Mouse (Mus musculus) intestine, embryonic 14.5 days (tissue): ENCODE results near the gene Rab40b. TPM values are rescaled to one million over a fixed set of nuclear protein-coding genes. Genes with fewer than 3 reads are reported as not detected.
"Not testable (repeated sequence)": the region's sequence is repeated elsewhere in the genome, so short reads cannot be mapped to it uniquely, and the experiment has no call there.

Experiments
- ATAC-seq: fragments of 200-750 bp; cut with Nextera tagmentation; replicated peaks from 2 replicates; pipeline ENCODE4 v1.8.0; 2017; ENCODE audit warnings: low read depth, moderate number of reproducible peaks, moderate TSS enrichment, moderate library complexity; ENCODE audit not compliant: low FRiP score, low TSS enrichment
- DNase-seq: peaks from one replicate; pipeline ENCODE4 v3.0.0-alpha.2; 2018; ENCODE audit warnings: low spot score
- H3K27ac ChIP-seq: fragments of 300-500 bp; sonication (generic); 2 replicates; pipeline ENCODE4 v1.5.1; 2014; ENCODE audit warnings: low read depth, mild to moderate bottlenecking, control low read depth
- H3K27me3 ChIP-seq: fragments of 300-500 bp; sonication (generic); replicated peaks from 2 replicates; pipeline ENCODE4 v1.6.1; 2014; ENCODE audit warnings: low read length, control low read depth; ENCODE audit not compliant: control insufficient read depth, insufficient read depth
- H3K36me3 ChIP-seq: fragments of 300-500 bp; sonication (generic); 2 replicates; pipeline ENCODE4 v1.6.1; 2014; ENCODE audit warnings: low read length, control low read depth; ENCODE audit not compliant: control insufficient read depth, insufficient read depth
- H3K4me1 ChIP-seq: fragments of 300-500 bp; sonication (generic); replicated peaks from 2 replicates; pipeline ENCODE4 v1.6.1; 2014; ENCODE audit warnings: low read length, control low read depth, mixed read lengths; ENCODE audit not compliant: control insufficient read depth, insufficient read depth
- H3K4me2 ChIP-seq: fragments of 300-500 bp; sonication (generic); 2 replicates; pipeline ENCODE4 v1.6.1; 2014; ENCODE audit warnings: low read length
- H3K4me3 ChIP-seq: fragments of 300-500 bp; sonication (generic); 2 replicates; pipeline ENCODE4 v1.5.1; 2014; ENCODE audit warnings: low read depth, low read length, control low read depth, mixed read lengths
- H3K9ac ChIP-seq: fragments of 300-500 bp; sonication (generic); 2 replicates; pipeline ENCODE4 v1.6.1; 2014; ENCODE audit warnings: mild to moderate bottlenecking, low read length
- H3K9me3 ChIP-seq: fragments of 300-500 bp; sonication (generic); 2 replicates; pipeline ENCODE4 v1.6.1; 2016; ENCODE audit warnings: low read length, control low read depth; ENCODE audit not compliant: control insufficient read depth
- WGBS: fragments of 180-500 bp; shearing (Covaris S2); extraction: QIAGEN DNeasy Blood & Tissue Kit; methylation state at CpG from one replicate; pipeline ENCODE4 v1.1.7; 2014; 5-methylcytosine and 5-hydroxymethylcytosine counted together
- polyA plus RNA-seq: library from polyadenylated mRNA; unstranded; fragments of >200 nt; fragmentation: Nextera tagmentation; extraction: Ambion mirVana; gene quantifications from 2 replicates; pipeline ENCODE4 v1.2.1, GENCODE M21; 2014

Gene Rab40b
- polyA plus RNA-seq, 1 experiment from 2014 or later, result 5.4 TPM

- Histone ChIP-seq H3K27ac (peak overlapping the region; percentile 83), H3K9ac (peak overlapping the region; percentile 95), H3K4me1 (peaks cover 14% of the 10 kb centered on the region), H3K27me3 (no peaks in the 10 kb centered on the region), H3K9me3 (no peaks in the 10 kb centered on the region), H3K4me3 (peak overlapping the region; percentile 95), H3K4me2 (peak overlapping the region; percentile 97), H3K36me3 (peaks cover 1% of the 10 kb centered on the region; the same call in 1 of the 2 replicates)
- WGBS, result 3% methylated on average over 39 of the region's 41 CpGs
- peak; percentile 29; the same call in 1 of the 2 replicates for ATAC-seq
- DNase-seq, result peak; percentile 69
These were observed 34.5 kb downstream of the Rab40b start for GRCm38 (mm10) chr11:121353326-121354090.

GRCm38 (mm10) chr11:121348727-121349126, 39.3 kb downstream of the Rab40b start:
- H3K9me3 ChIP-seq, H3K27ac ChIP-seq, H3K4me2 ChIP-seq, DNase-seq, H3K4me3 ChIP-seq, ATAC-seq, H3K27me3 ChIP-seq, H3K9ac ChIP-seq, H3K4me1 ChIP-seq: not testable (repeated sequence)
- H3K36me3 ChIP-seq, result peaks cover 38% of the 10 kb centered on the region
- 89% methylated on average over 3 of the region's 3 CpGs for WGBS

- 82% methylated on average over 2 of the region's 2 CpGs for WGBS
- no peak overlapping the region for H3K4me3 ChIP-seq
- peaks cover 6% of the 10 kb centered on the region for H3K4me1 ChIP-seq
- no peaks in the 10 kb centered on the region for H3K27me3 ChIP-seq
- no peak overlapping the region for H3K4me2 ChIP-seq
- DNase-seq (no peak), ATAC-seq (no peak)
- no peak overlapping the region for H3K9ac ChIP-seq
- H3K9me3 ChIP-seq, result no peaks in the 10 kb centered on the region
- H3K36me3 ChIP-seq, result peaks cover 38% of the 10 kb centered on the region
- no peak overlapping the region for H3K27ac ChIP-seq
These were observed 39.9 kb downstream of the Rab40b start for GRCm38 (mm10) chr11:121348166-121348565.

GRCm38 (mm10) chr11:121347036-121347435, 41.0 kb downstream of the Rab40b start:
- peaks cover 38% of the 10 kb centered on the region for H3K36me3 ChIP-seq

GRCm38 (mm10) chr11:121342423-121342822, 45.6 kb downstream of the Rab40b start:
- DNase-seq, ATAC-seq, H3K9me3 ChIP-seq, H3K4me3 ChIP-seq, H3K27ac ChIP-seq, H3K4me1 ChIP-seq, H3K9ac ChIP-seq, H3K27me3 ChIP-seq, H3K4me2 ChIP-seq: not testable (repeated sequence)
- peaks cover 61% of the 10 kb centered on the region for H3K36me3 ChIP-seq
- no CpG with 5 or more reads among the region's 1 CpGs for WGBS

More at GRCm38 (mm10) chr11:121347036-121347435, 41.0 kb downstream of the Rab40b start:
- Histone ChIP-seq H3K27me3 (no peaks in the 10 kb centered on the region), H3K9ac (no peak overlapping the region), H3K4me2 (no peak overlapping the region), H3K27ac (no peak overlapping the region), H3K4me3 (no peak overlapping the region), H3K9me3 (no peaks in the 10 kb centered on the region), H3K4me1 (no peaks in the 10 kb centered on the region)
- DNase-seq (no peak), ATAC-seq (no peak)
- WGBS, result 90% methylated on average over 2 of the region's 2 CpGs

- Histone ChIP-seq H3K4me2 (no peak overlapping the region), H3K9ac (no peak overlapping the region), H3K4me3 (no peak overlapping the region), H3K27me3 (no peaks in the 10 kb centered on the region), H3K4me1 (no peaks in the 10 kb centered on the region), H3K9me3 (no peaks in the 10 kb centered on the region), H3K27ac (no peak overlapping the region), H3K36me3 (peaks cover 61% of the 10 kb centered on the region)
- ATAC-seq, result no peak
- WGBS, result 75% methylated on average over 1 of the region's 1 CpGs
- no peak for DNase-seq
These were observed 47.8 kb downstream of the Rab40b start for GRCm38 (mm10) chr11:121340287-121340686.

- Histone ChIP-seq H3K9me3 (no peaks in the 10 kb centered on the region), H3K4me2 (no peak overlapping the region), H3K4me1 (no peaks in the 10 kb centered on the region), H3K27ac (no peak overlapping the region), H3K27me3 (no peaks in the 10 kb centered on the region), H3K36me3 (peaks cover 62% of the 10 kb centered on the region), H3K4me3 (no peak overlapping the region), H3K9ac (no peak overlapping the region)
- no peak for DNase-seq
- no peak for ATAC-seq
- 96% methylated on average over 1 of the region's 1 CpGs for WGBS
These were observed 48.4 kb downstream of the Rab40b start for GRCm38 (mm10) chr11:121339647-121340046.

GRCm38 (mm10) chr11:121331641-121332040, 56.4 kb downstream of the Rab40b start:
- no peak overlapping the region for H3K9ac ChIP-seq
- ATAC-seq, result no peak
- H3K4me3 ChIP-seq, result no peak overlapping the region
- no peak overlapping the region for H3K4me2 ChIP-seq
- H3K36me3 ChIP-seq, result peaks cover 96% of the 10 kb centered on the region
- no peak overlapping the region for H3K27ac ChIP-seq
- no peaks in the 10 kb centered on the region for H3K27me3 ChIP-seq
- no peaks in the 10 kb centered on the region for H3K4me1 ChIP-seq
- no peaks in the 10 kb centered on the region for H3K9me3 ChIP-seq
- WGBS, result 89% methylated on average over 3 of the region's 3 CpGs
- no peak for DNase-seq

GRCm38 (mm10) chr11:121328619-121329018, 59.4 kb downstream of the Rab40b start:
- no peak overlapping the region for H3K4me2 ChIP-seq
- ATAC-seq, result no peak
- peaks cover 71% of the 10 kb centered on the region for H3K36me3 ChIP-seq
- no peak overlapping the region for H3K27ac ChIP-seq
- no peak overlapping the region for H3K9ac ChIP-seq
- no peaks in the 10 kb centered on the region for H3K9me3 ChIP-seq
- no peak for DNase-seq
- no peak overlapping the region for H3K4me3 ChIP-seq
- H3K4me1 ChIP-seq, result no peaks in the 10 kb centered on the region
- H3K27me3 ChIP-seq, result no peaks in the 10 kb centered on the region
